Mouse (Mus musculus) common myeloid progenitor, adult 5-6 weeks (primary cell): ENCODE measurements around the gene Mcoln3. TPM values are rescaled to one million over a fixed set of nuclear protein-coding genes. Genes with fewer than 3 reads are reported as not detected.

Source experiments
- ATAC-seq: replicated peaks from 2 replicates; pipeline ENCODE4 v1.8.0; 2016; ENCODE audit warnings: low read depth, mild to moderate bottlenecking, moderate TSS enrichment, inconsistent platforms; ENCODE audit not compliant: poor library complexity, severe bottlenecking
- total RNA-seq: library from RNA; stranded (forward); fragments of 200-1000, 187-1606 nt; gene quantifications from 2 replicates; pipeline ENCODE4 v1.2.3, GENCODE M21; 2017

Mcoln3 gene
- total RNA-seq, 1 experiment from 2014 or later, result 0.18 TPM

GRCm38 (mm10) chr3:146123464-146123825, 6.2 kb downstream of the Mcoln3 start:
- no peak for ATAC-seq

DNA sequence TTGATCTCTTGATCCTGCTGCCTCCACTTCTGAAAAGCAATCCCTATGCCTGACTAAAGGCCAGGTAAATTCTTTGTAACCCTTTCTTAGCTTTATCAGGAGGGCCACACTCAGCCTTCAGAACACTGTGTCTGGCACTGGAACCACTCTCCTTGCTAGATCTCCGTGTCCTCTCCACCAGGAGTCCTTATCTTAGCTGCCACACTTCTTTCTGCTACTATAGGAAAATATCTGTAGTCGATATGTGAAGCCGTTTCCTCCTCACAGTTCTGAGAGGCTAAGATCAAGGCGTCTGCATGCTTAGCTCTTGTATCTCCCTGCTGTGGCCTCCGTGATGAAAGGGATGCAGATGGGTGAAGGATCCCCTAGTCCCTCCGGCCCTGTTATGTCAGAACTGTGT, 10.0 kb downstream of the Mcoln3 start:
- ATAC-seq, result peak; percentile 92

DNA sequence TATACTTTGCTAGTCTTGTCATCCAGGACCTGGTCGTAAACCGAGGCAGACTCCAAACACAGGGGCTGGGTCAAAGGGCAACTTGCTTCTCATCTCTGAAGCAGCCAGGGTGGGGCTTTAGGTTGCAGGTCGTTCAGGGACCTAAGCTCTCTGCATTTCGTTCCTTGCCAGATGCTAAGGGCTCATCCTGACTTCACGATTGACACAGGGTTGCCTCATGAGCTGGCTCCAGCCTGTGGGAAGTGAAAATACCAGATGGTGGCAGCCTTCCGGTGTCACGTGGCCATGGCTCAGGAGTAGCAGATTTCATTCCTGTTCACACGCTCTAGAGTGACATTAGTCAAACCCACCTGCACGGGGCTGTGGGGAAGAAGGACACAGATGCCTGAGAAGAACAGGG, 17.6 kb downstream of the Mcoln3 start:
- ATAC-seq, result peak; percentile 91

DNA sequence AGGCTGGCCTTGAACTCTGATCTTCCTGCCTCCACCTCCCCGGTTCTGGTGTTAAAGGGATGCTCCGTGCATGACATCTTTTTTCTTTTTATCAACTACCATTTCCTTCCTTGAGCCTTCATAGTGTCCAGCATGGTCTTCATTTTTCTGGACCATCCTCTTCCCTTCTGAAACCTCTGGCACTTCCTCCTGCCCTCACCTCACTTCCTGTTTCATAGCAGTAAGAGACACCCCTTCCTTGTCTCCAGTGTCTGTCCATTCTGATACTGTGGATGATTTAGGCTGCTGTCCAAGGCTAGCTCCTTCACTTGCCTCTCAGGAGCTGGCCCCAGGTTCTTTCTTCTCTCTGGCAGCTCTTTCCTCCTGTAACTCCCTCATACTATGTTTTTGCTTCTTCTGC, 18.2 kb downstream of the Mcoln3 start:
- ATAC-seq, result 0 out of 2 replicates have a peak, but pooled peaks have one; percentile 27

DNA sequence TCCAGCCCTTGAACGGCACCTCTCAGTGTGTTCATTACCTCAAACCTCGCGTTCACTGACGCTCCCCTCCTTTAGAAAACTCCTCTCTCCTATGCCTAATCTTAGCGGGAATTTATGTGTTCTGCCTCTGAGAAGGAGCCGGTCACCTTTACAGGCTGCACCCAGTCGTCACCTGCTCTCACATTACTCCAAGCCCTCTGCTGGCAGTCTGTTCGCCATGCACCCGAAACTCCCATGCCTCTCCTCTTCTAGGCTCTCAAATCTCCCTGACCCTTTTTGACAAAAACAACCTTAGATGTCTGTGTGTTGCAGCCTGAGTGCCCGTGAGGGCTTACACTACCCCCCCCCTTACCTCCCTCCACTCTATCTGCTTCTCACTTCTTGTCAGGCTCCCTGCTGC, 19.2 kb downstream of the Mcoln3 start:
- ATAC-seq, result peak; percentile 62; the same call in 1 of the 2 replicates

DNA sequence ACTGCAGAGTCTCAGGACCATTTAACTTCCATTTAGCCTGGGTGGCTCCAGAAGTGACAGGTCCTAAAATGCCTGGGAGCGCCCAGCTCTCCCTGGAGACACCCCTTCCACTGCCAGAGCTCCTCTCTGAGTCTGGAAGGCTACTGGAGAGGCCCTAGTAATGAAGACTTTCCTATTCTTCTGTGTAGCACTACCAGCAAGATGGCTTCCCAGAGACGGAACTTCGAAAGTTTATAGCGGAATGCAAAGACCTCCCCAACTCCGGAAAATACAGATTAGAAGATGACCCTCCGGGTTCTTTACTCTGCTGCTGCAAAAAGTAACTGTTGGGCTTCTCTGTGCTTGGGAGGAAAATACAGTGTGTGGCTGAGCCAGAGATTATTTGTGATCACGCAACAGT, 23.0 kb downstream of the Mcoln3 start:
- no peak for ATAC-seq

DNA sequence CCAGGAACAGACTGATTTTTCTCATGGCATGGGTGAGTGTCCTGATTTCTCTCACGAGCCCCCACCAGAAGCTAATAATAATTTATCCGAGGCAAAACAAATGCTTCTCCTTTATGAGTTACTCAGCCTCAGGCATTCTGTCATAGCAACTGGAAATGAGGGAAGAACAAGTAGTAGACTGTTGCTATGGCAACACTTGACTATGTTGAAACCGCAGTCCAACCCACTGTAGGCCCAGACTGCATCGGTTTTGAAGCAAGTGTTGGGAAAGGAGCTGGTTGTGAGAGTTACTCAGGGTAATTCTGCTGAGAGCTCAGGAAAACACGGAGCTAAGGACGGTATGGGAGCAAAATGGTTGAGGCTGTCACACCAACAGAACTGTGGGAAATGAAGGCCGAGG, 25.3 kb downstream of the Mcoln3 start:
- ATAC-seq, result no peak

GRCm38 (mm10) chr3:146145501-146145900, 28.3 kb downstream of the Mcoln3 start:
- ATAC-seq, result 0 out of 2 replicates have a peak, but pooled peaks have one; percentile 33

- peak; percentile 30 for ATAC-seq
Observed at GRCm38 (mm10) chr3:146146131-146146530, 28.9 kb downstream of the Mcoln3 start.

DNA sequence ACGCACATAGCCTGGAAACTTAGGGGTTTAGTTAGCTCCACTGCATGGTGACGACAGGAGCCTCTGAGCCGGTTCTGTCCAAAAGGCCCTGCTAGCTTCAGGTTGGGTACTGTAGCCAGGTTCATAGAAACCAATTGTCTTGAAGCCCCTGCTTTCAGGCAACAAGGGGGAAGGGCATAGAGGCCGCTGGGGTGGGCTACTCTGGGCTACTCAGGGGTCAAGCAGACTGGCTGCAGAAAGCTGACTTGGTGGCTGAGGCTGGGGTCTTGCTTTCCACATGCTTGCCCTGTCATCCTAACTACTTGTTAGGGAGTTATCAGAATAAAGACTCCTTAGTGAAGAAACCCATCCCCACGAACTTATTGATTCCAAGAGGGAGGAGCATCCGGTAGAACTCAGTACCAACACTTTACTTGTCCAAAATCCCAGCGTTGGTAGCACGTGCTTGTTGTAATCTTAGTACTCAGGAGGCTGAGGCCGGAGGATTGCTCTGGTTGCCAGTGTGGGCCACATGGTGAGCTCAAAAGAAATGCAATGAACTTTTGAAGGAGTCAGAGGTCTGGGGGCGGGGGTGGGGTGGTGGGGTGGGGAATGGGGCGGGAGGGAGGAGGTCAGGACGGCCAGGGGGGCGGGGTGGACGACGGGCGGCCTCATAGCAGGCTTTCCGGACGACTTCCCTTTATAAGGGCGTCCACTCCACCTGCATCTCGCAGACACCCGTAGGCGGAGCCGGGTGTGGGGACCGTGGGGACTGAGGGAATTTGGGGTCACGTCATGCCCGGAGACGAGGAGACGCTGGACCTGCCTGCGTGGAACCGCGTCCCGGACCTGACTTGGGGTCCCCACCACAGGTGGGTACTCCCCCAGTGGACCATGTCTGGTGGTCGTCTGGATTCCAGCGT, 32.2 kb downstream of the Mcoln3 start, which contains the start of gene Mcoln2:
TSS of gene Mcoln2 (plus strand) at position 678 of the 902 bp plus-strand sequence.
- ATAC-seq, result peak; percentile 61

DNA sequence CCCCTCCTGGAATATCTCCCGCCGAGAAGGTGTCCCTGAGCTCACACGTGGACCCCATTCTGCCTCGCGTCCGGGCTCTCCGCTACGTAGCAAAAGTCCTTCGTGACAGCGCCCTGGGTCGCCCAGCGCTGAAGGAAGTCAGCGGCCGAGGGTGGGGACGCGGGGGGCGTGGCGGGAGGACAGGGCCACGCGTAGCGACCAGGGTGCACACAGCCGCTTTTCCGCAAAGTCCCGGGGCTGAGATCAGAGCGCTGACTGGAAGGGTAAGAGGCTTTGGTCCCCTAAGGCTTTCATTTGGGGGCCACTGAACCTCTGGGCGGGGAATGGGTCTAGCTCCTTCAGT, 32.8 kb downstream of the Mcoln3 start:
- peak; percentile 73 for ATAC-seq

DNA sequence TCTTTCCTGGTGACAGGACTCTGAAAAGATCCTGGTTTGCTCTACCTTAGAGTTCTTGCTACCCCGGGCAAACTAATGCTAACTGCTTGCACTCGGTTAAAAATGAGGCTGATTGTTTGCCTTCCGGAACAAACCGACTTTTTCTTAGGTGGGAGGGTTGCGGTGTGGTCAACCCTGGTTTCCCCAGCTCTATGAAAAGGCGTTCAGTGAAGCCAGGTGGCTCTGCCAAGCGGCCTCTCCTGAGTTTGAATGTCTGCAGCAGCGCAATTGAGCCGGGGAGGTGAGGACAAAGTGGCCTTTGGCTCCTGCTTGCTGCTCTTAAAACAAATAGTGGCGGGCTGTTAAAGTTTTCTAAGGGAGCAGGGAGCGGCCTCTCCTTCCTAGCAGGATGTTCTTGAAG, 33.3 kb downstream of the Mcoln3 start:
- ATAC-seq, result peak; percentile 20

- ATAC-seq, result no peak
Observed at GRCm38 (mm10) chr3:146151328-146151727, 34.1 kb downstream of the Mcoln3 start.

DNA sequence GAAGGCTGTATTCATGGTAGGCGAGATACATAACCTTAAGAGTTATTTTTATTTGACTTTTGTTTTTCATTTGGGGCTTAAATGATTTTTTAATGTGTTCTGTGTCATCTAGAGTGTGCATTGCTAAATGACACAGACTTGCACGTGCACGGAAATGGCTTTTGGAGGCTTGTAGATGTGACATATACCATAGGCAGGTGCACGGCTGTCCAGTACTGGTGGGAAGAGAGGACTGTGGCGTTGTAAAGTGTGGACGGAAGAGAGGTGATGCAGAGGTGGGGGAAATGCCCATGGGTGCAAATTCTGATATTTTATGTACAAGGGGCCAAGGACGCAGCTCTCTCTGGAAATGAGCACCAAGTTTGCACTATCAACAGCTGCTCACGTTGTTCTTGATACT, 34.5 kb downstream of the Mcoln3 start:
- ATAC-seq, result no peak

GRCm38 (mm10) chr3:146152348-146152747, 35.1 kb downstream of the Mcoln3 start:
- ATAC-seq, result no peak

DNA sequence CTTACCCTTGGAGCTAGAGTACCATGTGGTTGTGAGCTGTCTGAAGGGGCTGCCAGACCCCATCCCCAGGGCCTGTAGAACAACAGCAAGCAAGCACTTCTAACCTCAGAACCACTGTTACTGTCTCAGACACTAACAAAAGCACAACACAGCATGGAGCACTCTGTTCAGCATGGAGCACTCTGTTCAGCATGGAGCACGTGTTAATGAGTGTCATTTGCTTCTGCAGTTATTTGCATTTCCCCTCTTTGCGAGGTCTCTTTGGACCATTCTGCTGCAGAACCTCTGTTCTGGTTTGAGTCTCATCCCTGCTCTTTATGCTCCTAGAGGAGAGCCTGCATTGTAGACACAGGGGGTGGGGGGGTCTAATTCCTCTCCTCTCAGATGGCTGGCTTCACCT, 35.7 kb downstream of the Mcoln3 start:
- ATAC-seq, result no peak

GRCm38 (mm10) chr3:146153862-146154611, 36.8 kb downstream of the Mcoln3 start:
- ATAC-seq, result no peak

GRCm38 (mm10) chr3:146155628-146156576, 38.7 kb downstream of the Mcoln3 start:
- peak; percentile 62 for ATAC-seq

DNA sequence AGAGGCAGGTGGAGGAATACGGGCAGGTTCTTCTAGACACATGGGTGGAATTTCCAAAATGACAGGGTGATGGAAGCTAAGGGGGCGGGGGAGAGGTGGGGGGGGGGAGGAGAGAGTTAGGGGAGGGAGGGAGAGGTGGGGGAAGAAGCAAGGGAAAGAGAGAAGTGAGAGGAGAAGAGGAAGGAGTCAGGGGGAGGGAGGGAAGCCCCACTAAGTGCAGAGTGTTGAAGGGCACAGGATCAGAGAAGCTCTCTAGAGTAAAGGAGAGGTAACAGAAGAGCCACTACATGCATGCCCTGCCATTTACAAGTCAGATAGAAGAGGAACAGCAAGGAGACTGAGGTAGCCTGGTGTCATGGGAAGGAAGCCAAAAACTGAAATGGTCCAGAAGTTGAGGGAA, 39.6 kb downstream of the Mcoln3 start:
- ATAC-seq, result 0 out of 2 replicates have a peak, but pooled peaks have one; percentile 23

GRCm38 (mm10) chr3:146158039-146158438, 40.8 kb downstream of the Mcoln3 start:
- 0 out of 2 replicates have a peak, but pooled peaks have one; percentile 12 for ATAC-seq
